Mouse (Mus musculus): Measurements from ENCODE around the gene Olfr370.
"Not testable (repeated sequence)": the region's sequence is repeated elsewhere in the genome, so short reads cannot be mapped to it uniquely, and the experiment has no call there.

The Olfr370 gene

GRCm38 (mm10) chr8:83535736-83536135 is at the start of gene Olfr370:
Gene Olfr370 (plus strand): TSS chr8:83535780.
- no peak for DNase-seq (ENCODE audit: low read depth, low spot score)

GRCm38 (mm10) chr8:83511696-83512095 is 23.9 kb upstream of the Olfr370 start:
- DNase-seq (ENCODE audit: low read depth, low spot score): no peak

GRCm38 (mm10) chr8:83520432-83520831 is 15.1 kb upstream of the Olfr370 start:
- DNase-seq (ENCODE audit: low read depth, low spot score): no peak

GRCm38 (mm10) chr8:83520907-83521306 is 14.7 kb upstream of the Olfr370 start:
- not testable (repeated sequence) for DNase-seq (ENCODE audit: low read depth, low spot score)

GRCm38 (mm10) chr8:83521310-83521709 is 14.3 kb upstream of the Olfr370 start:
- no peak for DNase-seq (ENCODE audit: low read depth, low spot score)

- DNase-seq (ENCODE audit: low read depth, low spot score): no peak
Measured at GRCm38 (mm10) chr8:83534802-83535201, 778 bp upstream of the Olfr370 start.

- DNase-seq (ENCODE audit: low read depth, low spot score): no peak
Measured at GRCm38 (mm10) chr8:83562669-83563068, 27.1 kb downstream of the Olfr370 start.

- no peak for DNase-seq (ENCODE audit: low read depth, low spot score)
Measured at GRCm38 (mm10) chr8:83563246-83563645, 27.7 kb downstream of the Olfr370 start.

GRCm38 (mm10) chr8:83565731-83566375 is 30.3 kb downstream of the Olfr370 start:
- no peak for DNase-seq (ENCODE audit: low read depth, low spot score)

GRCm38 (mm10) chr8:83566469-83567395 is 31.2 kb downstream of the Olfr370 start, which contains the start of gene Ndufb7:
Gene Ndufb7 (plus strand): TSS chr8:83566671.
- DNase-seq (ENCODE audit: low read depth, low spot score): peak; percentile 90

GRCm38 (mm10) chr8:83567668-83568067 is 32.1 kb downstream of the Olfr370 start:
- DNase-seq (ENCODE audit: low read depth, low spot score): no peak

GRCm38 (mm10) chr8:83568128-83568527 is 32.5 kb downstream of the Olfr370 start:
- no peak for DNase-seq (ENCODE audit: low read depth, low spot score)

GRCm38 (mm10) chr8:83568755-83569154 is 33.2 kb downstream of the Olfr370 start:
- no peak for DNase-seq (ENCODE audit: low read depth, low spot score)

- no peak for DNase-seq (ENCODE audit: low read depth, low spot score)
Measured at GRCm38 (mm10) chr8:83569165-83569564, 33.6 kb downstream of the Olfr370 start.

- DNase-seq (ENCODE audit: low read depth, low spot score): no peak
Measured at GRCm38 (mm10) chr8:83570272-83571000, 34.9 kb downstream of the Olfr370 start.

- not testable (repeated sequence) for DNase-seq (ENCODE audit: low read depth, low spot score)
Measured at GRCm38 (mm10) chr8:83571001-83571340, 35.4 kb downstream of the Olfr370 start.

- no peak for DNase-seq (ENCODE audit: low read depth, low spot score)
Measured at GRCm38 (mm10) chr8:83571791-83572190, 36.2 kb downstream of the Olfr370 start.

- DNase-seq (ENCODE audit: low read depth, low spot score): no peak
Measured at GRCm38 (mm10) chr8:83572246-83572812, 36.7 kb downstream of the Olfr370 start.

- DNase-seq (ENCODE audit: low read depth, low spot score): no peak
Measured at GRCm38 (mm10) chr8:83573140-83573875, 37.7 kb downstream of the Olfr370 start.

- DNase-seq (ENCODE audit: low read depth, low spot score): no peak
Measured at GRCm38 (mm10) chr8:83574631-83575315, 39.2 kb downstream of the Olfr370 start.
